Mouse (Mus musculus) intestine, postnatal 0 days (tissue): ENCODE data around the gene Fancc. TPM values are rescaled to one million over a fixed set of nuclear protein-coding genes. Genes with fewer than 3 reads are reported as not detected.

Experiments
- ATAC-seq: fragments of 200-750 bp; cut with Nextera tagmentation; 2 replicates; pipeline ENCODE4 v1.8.0; 2017; ENCODE audit warnings: mild to moderate bottlenecking, moderate TSS enrichment, moderate library complexity
- H3K27ac ChIP-seq: fragments of 300-500 bp; sonication (generic); 2 replicates; pipeline ENCODE4 v1.5.1; 2014; ENCODE audit warnings: mild to moderate bottlenecking, low read depth, low read length, moderate library complexity
- H3K27me3 ChIP-seq: fragments of 300-500 bp; sonication (generic); replicated peaks from 2 replicates; pipeline ENCODE4 v1.6.1; 2014; ENCODE audit warnings: low read length, mixed read lengths; ENCODE audit not compliant: control insufficient read depth, insufficient read depth
- H3K36me3 ChIP-seq: fragments of 300-500 bp; sonication (generic); 2 replicates; pipeline ENCODE4 v1.6.1; 2014; ENCODE audit warnings: mild to moderate bottlenecking, moderate library complexity; ENCODE audit not compliant: control insufficient read depth, insufficient read depth
- H3K4me1 ChIP-seq: fragments of 300-500 bp; sonication (generic); replicated peaks from 2 replicates; pipeline ENCODE4 v1.6.1; 2014; ENCODE audit warnings: antibody characterized with exemption, low read length, mixed read lengths; ENCODE audit not compliant: control insufficient read depth, insufficient read depth
- H3K4me2 ChIP-seq: fragments of 300-500 bp; sonication (generic); replicated peaks from 2 replicates; pipeline ENCODE4 v1.6.1; 2014; ENCODE audit warnings: low read depth, mild to moderate bottlenecking, moderate library complexity
- H3K4me3 ChIP-seq: fragments of 300-500 bp; sonication (generic); 2 replicates; pipeline ENCODE4 v1.5.1; 2014; ENCODE audit warnings: low read depth, low read length
- H3K9ac ChIP-seq: fragments of 300-500 bp; sonication (generic); 2 replicates; pipeline ENCODE4 v1.6.1; 2014; ENCODE audit warnings: mild to moderate bottlenecking, low read depth, low read length
- H3K9me3 ChIP-seq: fragments of 300-500 bp; sonication (generic); 2 replicates; pipeline ENCODE4 v1.6.1; 2016; ENCODE audit warnings: mixed run types; ENCODE audit not compliant: control insufficient read depth
- CTCF ChIP-seq: sonication (generic); IDR thresholded peaks from 2 replicates; pipeline ENCODE4 v1.5.1; 2016; ENCODE audit warnings: low read depth, mild to moderate bottlenecking, control low read depth, antibody characterized with exemption, moderate library complexity
- WGBS: fragments of 180-500 bp; shearing (Covaris S2); extraction: QIAGEN DNeasy Blood & Tissue Kit; methylation state at CpG from one replicate; pipeline ENCODE4 v1.1.7; 2014; 5-methylcytosine and 5-hydroxymethylcytosine counted together
- polyA plus RNA-seq: library from polyadenylated mRNA; unstranded; fragments of >200 nt; fragmentation: Nextera tagmentation; extraction: Ambion mirVana; gene quantifications from 2 replicates; pipeline ENCODE4 v1.2.1, GENCODE M21; 2015

Gene Fancc
- polyA plus RNA-seq, 1 experiment from 2014 or later: 5.1 TPM

GRCm38 (mm10) chr13:63300929-63301328, 196.1 kb downstream of the Fancc start:
- Histone ChIP-seq H3K9ac (no peak overlapping the region), H3K4me1 (peaks cover 8% of the 10 kb centered on the region; the same call in 1 of the 2 replicates), H3K4me3 (no peak overlapping the region), H3K9me3 (no peaks in the 10 kb centered on the region), H3K27ac (peak overlapping the region; percentile 35; the same call in 1 of the 2 replicates), H3K27me3 (no peaks in the 10 kb centered on the region), H3K36me3 (peaks cover 77% of the 10 kb centered on the region), H3K4me2 (no peak overlapping the region)
- no peak for TF ChIP-seq CTCF
- no peak for ATAC-seq
- 56% methylated on average over 7 of the region's 7 CpGs for WGBS

DNA sequence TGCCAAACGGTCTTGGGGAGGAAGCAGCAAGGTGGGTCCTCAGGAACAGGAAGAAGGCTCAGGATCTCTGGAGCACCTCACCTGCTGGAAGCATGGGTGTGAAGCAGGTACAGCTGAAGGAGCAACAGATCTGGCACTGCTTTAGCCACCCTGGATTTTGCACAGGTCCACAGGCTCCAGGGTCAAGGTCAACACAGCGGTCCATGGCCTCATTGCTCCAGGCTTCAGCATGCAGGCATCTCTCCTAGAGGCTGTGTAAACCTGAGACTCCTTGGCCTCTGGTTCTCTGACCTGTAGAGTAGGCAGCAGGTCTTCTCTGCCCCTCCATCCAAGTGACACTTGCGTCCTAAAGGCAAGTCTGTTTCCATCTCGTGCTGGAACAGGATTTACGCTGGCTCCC, 198.1 kb downstream of the Fancc start:
- Histone ChIP-seq H3K4me3 (no peak overlapping the region), H3K4me2 (no peak overlapping the region), H3K36me3 (peaks cover 71% of the 10 kb centered on the region), H3K9ac (no peak overlapping the region), H3K27ac (no peak overlapping the region), H3K9me3 (no peaks in the 10 kb centered on the region), H3K27me3 (no peaks in the 10 kb centered on the region), H3K4me1 (peaks cover 17% of the 10 kb centered on the region)
- 82% methylated on average over 5 of the region's 5 CpGs for WGBS
- ATAC-seq: no peak
- TF ChIP-seq CTCF: no peak

GRCm38 (mm10) chr13:63297933-63298332, 199.1 kb downstream of the Fancc start:
- H3K27ac ChIP-seq: no peak overlapping the region
- ATAC-seq: no peak
- H3K4me2 ChIP-seq: no peak overlapping the region
- no peak overlapping the region for H3K9ac ChIP-seq
- WGBS: 91% methylated on average over 3 of the region's 3 CpGs
- peaks cover 61% of the 10 kb centered on the region for H3K36me3 ChIP-seq
- no peak overlapping the region for H3K4me3 ChIP-seq
- H3K9me3 ChIP-seq: no peaks in the 10 kb centered on the region
- TF ChIP-seq CTCF: no peak
- peaks cover 19% of the 10 kb centered on the region for H3K4me1 ChIP-seq
- H3K27me3 ChIP-seq: no peaks in the 10 kb centered on the region

DNA sequence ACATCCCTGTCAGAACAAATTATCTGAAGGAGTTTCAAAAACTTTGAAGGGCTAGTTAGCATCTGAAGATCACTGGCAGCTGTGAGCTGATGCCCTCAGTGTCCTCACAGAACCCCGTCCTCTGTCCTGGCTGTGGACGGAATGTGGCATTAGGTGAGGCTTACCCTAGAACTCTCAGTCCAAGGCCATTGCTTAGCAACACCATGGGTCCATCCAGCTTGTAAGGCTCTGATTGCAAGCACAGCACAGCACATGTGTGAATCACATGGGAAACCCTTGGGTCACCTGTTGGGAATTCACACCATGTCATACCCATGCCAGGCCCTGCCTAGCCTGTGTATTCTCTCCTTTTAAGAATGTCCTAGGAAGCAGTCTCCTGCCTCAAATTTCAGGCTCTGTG, 200.1 kb downstream of the Fancc start:
- Histone ChIP-seq H3K9ac (no peak overlapping the region), H3K27ac (no peak overlapping the region), H3K9me3 (no peaks in the 10 kb centered on the region), H3K4me3 (no peak overlapping the region), H3K27me3 (no peaks in the 10 kb centered on the region), H3K4me1 (peaks cover 19% of the 10 kb centered on the region), H3K4me2 (no peak overlapping the region), H3K36me3 (peaks cover 52% of the 10 kb centered on the region)
- no peak for ATAC-seq
- 81% methylated on average over 2 of the region's 2 CpGs for WGBS
- TF ChIP-seq CTCF: no peak

- H3K27me3 ChIP-seq: no peaks in the 10 kb centered on the region
- no peak overlapping the region for H3K27ac ChIP-seq
- peaks cover 52% of the 10 kb centered on the region for H3K36me3 ChIP-seq
- ATAC-seq: no peak
- 92% methylated on average over 11 of the region's 11 CpGs for WGBS
- peaks cover 14% of the 10 kb centered on the region; the same call in 1 of the 2 replicates for H3K4me1 ChIP-seq
- H3K9me3 ChIP-seq: no peaks in the 10 kb centered on the region
- TF ChIP-seq CTCF: no peak
- H3K4me2 ChIP-seq: no peak overlapping the region
- no peak overlapping the region for H3K4me3 ChIP-seq
- no peak overlapping the region for H3K9ac ChIP-seq
These were observed 200.8 kb downstream of the Fancc start for GRCm38 (mm10) chr13:63296300-63296699.

GRCm38 (mm10) chr13:63294359-63295193, 202.5 kb downstream of the Fancc start:
- Histone ChIP-seq H3K4me1 (peaks cover 11% of the 10 kb centered on the region; the same call in 1 of the 2 replicates), H3K4me2 (no peak overlapping the region), H3K36me3 (peaks cover 52% of the 10 kb centered on the region), H3K9ac (peak overlapping the region; percentile 12; the same call in 1 of the 2 replicates), H3K27me3 (no peaks in the 10 kb centered on the region), H3K4me3 (no peak overlapping the region), H3K27ac (peak overlapping the region; percentile 86), H3K9me3 (no peaks in the 10 kb centered on the region)
- 0 out of 2 replicates have a peak, but pooled peaks have one; percentile 8 for TF ChIP-seq CTCF
- 39% methylated on average over 15 of the region's 15 CpGs for WGBS
- ATAC-seq: peak; percentile 90
